Mouse (Mus musculus): ENCODE data around the gene Tbc1d10c.

DNA sequence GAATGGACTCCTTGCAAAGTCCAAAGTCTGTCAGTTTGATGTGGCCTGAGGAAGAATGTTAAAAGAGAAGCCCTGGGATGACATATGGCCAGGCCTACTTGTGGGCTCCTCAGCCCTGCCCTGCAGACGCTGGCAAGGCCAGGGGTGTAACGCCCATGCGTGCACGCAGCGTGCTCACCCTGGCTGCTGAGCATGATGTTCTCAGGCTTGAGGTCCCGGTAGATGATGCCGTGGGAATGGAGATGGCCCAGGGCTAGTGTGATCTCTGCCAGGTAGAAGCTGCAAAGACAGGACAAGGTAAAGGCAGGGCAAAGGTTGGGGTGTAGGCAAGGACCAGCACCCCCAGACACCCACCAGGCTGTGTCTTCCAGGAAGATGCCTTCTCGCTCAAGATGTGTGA is 32.0 kb downstream of the Tbc1d10c start:
- no peak for TF ChIP-seq CTCF (IDR thresholded peaks at IDR 0.05; ENCODE audit: low read depth, low read length)
- no peak for TF ChIP-seq POLR2AphosphoS5 (IDR thresholded peaks at IDR 0.05; ENCODE audit: insufficient replicate concordance, low read depth, low read length)

Measured in G1E (cell line).